Mouse (Mus musculus) lung, embryonic 16.5 days (tissue): ENCODE data around the gene Iqsec1. TPM values are rescaled to one million over a fixed set of nuclear protein-coding genes. Genes with fewer than 3 reads are reported as not detected.

Experiments used
- ATAC-seq: fragments of 200-750 bp; cut with Nextera tagmentation; 2 replicates; pipeline ENCODE4 v1.8.0; 2017; ENCODE audit warnings: low read depth, mild to moderate bottlenecking, moderate library complexity
- H3K27ac ChIP-seq: fragments of 300-500 bp; sonication (generic); 2 replicates; pipeline ENCODE4 v1.5.1; 2014; ENCODE audit warnings: mild to moderate bottlenecking, control low read depth, low read length
- H3K27me3 ChIP-seq: fragments of 300-500 bp; sonication (generic); 2 replicates; pipeline ENCODE4 v1.6.1; 2014; ENCODE audit warnings: low read depth, low read length, mixed read lengths; ENCODE audit not compliant: control insufficient read depth, insufficient read depth
- H3K36me3 ChIP-seq: fragments of 300-500 bp; sonication (generic); 2 replicates; pipeline ENCODE4 v1.6.1; 2014; ENCODE audit warnings: low read length; ENCODE audit not compliant: control insufficient read depth, insufficient read depth
- H3K4me1 ChIP-seq: fragments of 300-500 bp; sonication (generic); replicated peaks from 2 replicates; pipeline ENCODE4 v1.6.1; 2014; ENCODE audit warnings: low read length, mixed read lengths; ENCODE audit not compliant: control insufficient read depth, insufficient read depth
- H3K4me2 ChIP-seq: fragments of 300-500 bp; sonication (generic); 2 replicates; pipeline ENCODE4 v1.6.1; 2014; ENCODE audit warnings: low read depth, low read length, control low read depth
- H3K4me3 ChIP-seq: fragments of 300-500 bp; sonication (generic); 2 replicates; pipeline ENCODE4 v1.5.1; 2014; ENCODE audit warnings: mild to moderate bottlenecking, low read length, control low read depth
- H3K9ac ChIP-seq: fragments of 300-500 bp; sonication (generic); 2 replicates; pipeline ENCODE4 v1.6.1; 2014; ENCODE audit warnings: low read length, control low read depth
- H3K9me3 ChIP-seq: fragments of 300-500 bp; sonication (generic); 2 replicates; pipeline ENCODE4 v1.6.1; 2016; ENCODE audit warnings: low read length; ENCODE audit not compliant: control insufficient read depth
- WGBS: fragments of 180-500 bp; shearing (Covaris S2); extraction: QIAGEN DNeasy Blood & Tissue Kit; methylation state at CpG from one replicate; pipeline ENCODE4 v1.1.7; 2014; 5-methylcytosine and 5-hydroxymethylcytosine counted together
- polyA plus RNA-seq: library from polyadenylated mRNA; unstranded; fragments of >200 nt; fragmentation: Nextera tagmentation; extraction: Ambion mirVana; gene quantifications from 2 replicates; pipeline ENCODE4 v1.2.1, GENCODE M21; 2015

The Iqsec1 gene
- polyA plus RNA-seq, 1 experiment from 2014 or later: 11.7 TPM

GRCm38 (mm10) chr6:90806743-90807142, 181.7 kb downstream of the Iqsec1 start:
- H3K4me2 ChIP-seq: no peak overlapping the region
- H3K27ac ChIP-seq: no peak overlapping the region
- no peaks in the 10 kb centered on the region; the same call in 1 of the 2 replicates for H3K27me3 ChIP-seq
- WGBS: 80% methylated on average over 1 of the region's 1 CpGs
- peaks cover 6% of the 10 kb centered on the region; the same call in 1 of the 2 replicates for H3K4me1 ChIP-seq
- no peaks in the 10 kb centered on the region for H3K36me3 ChIP-seq
- H3K4me3 ChIP-seq: no peak overlapping the region
- H3K9ac ChIP-seq: no peak overlapping the region
- no peak for ATAC-seq
- H3K9me3 ChIP-seq: no peaks in the 10 kb centered on the region

- H3K4me3 ChIP-seq: no peak overlapping the region
- H3K4me2 ChIP-seq: no peak overlapping the region
- H3K9ac ChIP-seq: no peak overlapping the region
- peaks cover 6% of the 10 kb centered on the region; the same call in 1 of the 2 replicates for H3K4me1 ChIP-seq
- no peaks in the 10 kb centered on the region for H3K9me3 ChIP-seq
- 34% methylated on average over 2 of the region's 2 CpGs for WGBS
- no peaks in the 10 kb centered on the region for H3K36me3 ChIP-seq
- no peaks in the 10 kb centered on the region; the same call in 1 of the 2 replicates for H3K27me3 ChIP-seq
- H3K27ac ChIP-seq: no peak overlapping the region
- ATAC-seq: no peak
Observed at GRCm38 (mm10) chr6:90805101-90805500, 183.4 kb downstream of the Iqsec1 start.

- Histone ChIP-seq H3K4me3 (no peak overlapping the region), H3K4me1 (peaks cover 6% of the 10 kb centered on the region; the same call in 1 of the 2 replicates), H3K9me3 (no peaks in the 10 kb centered on the region), H3K36me3 (no peaks in the 10 kb centered on the region), H3K9ac (no peak overlapping the region), H3K27me3 (no peaks in the 10 kb centered on the region), H3K4me2 (no peak overlapping the region), H3K27ac (no peak overlapping the region)
- no peak for ATAC-seq
Observed at GRCm38 (mm10) chr6:90804646-90805045, 183.8 kb downstream of the Iqsec1 start.

GRCm38 (mm10) chr6:90802604-90803003, 185.9 kb downstream of the Iqsec1 start:
- Histone ChIP-seq H3K9ac (no peak overlapping the region), H3K9me3 (no peaks in the 10 kb centered on the region), H3K27ac (peak overlapping the region; percentile 81), H3K36me3 (no peaks in the 10 kb centered on the region), H3K4me1 (0 out of 2 replicates have a peak, but pooled peaks cover 3% of the 10 kb centered on the region), H3K4me2 (no peak overlapping the region), H3K27me3 (no peaks in the 10 kb centered on the region), H3K4me3 (no peak overlapping the region)
- WGBS: 66% methylated on average over 8 of the region's 8 CpGs
- ATAC-seq: peak; percentile 74

- ATAC-seq: peak; percentile 86
- H3K27ac ChIP-seq: peak overlapping the region; percentile 81
Observed at GRCm38 (mm10) chr6:90802058-90802457, 186.4 kb downstream of the Iqsec1 start.

GRCm38 (mm10) chr6:90800825-90801224, 187.7 kb downstream of the Iqsec1 start:
- Histone ChIP-seq H3K27ac (no peak overlapping the region), H3K9me3 (no peaks in the 10 kb centered on the region), H3K4me1 (0 out of 2 replicates have a peak, but pooled peaks cover 3% of the 10 kb centered on the region), H3K27me3 (no peaks in the 10 kb centered on the region), H3K9ac (no peak overlapping the region), H3K36me3 (no peaks in the 10 kb centered on the region), H3K4me2 (no peak overlapping the region), H3K4me3 (no peak overlapping the region)
- 77% methylated on average over 2 of the region's 2 CpGs for WGBS
- ATAC-seq: no peak

More at GRCm38 (mm10) chr6:90802058-90802457, 186.4 kb downstream of the Iqsec1 start:
- Histone ChIP-seq H3K27me3 (no peaks in the 10 kb centered on the region), H3K9ac (no peak overlapping the region), H3K36me3 (no peaks in the 10 kb centered on the region), H3K9me3 (no peaks in the 10 kb centered on the region), H3K4me3 (no peak overlapping the region), H3K4me2 (no peak overlapping the region), H3K4me1 (0 out of 2 replicates have a peak, but pooled peaks cover 3% of the 10 kb centered on the region)
- WGBS: 60% methylated on average over 3 of the region's 3 CpGs

GRCm38 (mm10) chr6:90799116-90799515, 189.4 kb downstream of the Iqsec1 start:
- no peak for ATAC-seq
- Histone ChIP-seq H3K4me1 (no peaks in the 10 kb centered on the region), H3K27ac (no peak overlapping the region), H3K4me2 (no peak overlapping the region), H3K36me3 (no peaks in the 10 kb centered on the region), H3K9ac (no peak overlapping the region), H3K9me3 (no peaks in the 10 kb centered on the region), H3K27me3 (no peaks in the 10 kb centered on the region), H3K4me3 (no peak overlapping the region)
- 81% methylated on average over 1 of the region's 1 CpGs for WGBS

GRCm38 (mm10) chr6:90798201-90798600, 190.3 kb downstream of the Iqsec1 start:
- no peaks in the 10 kb centered on the region for H3K9me3 ChIP-seq
- H3K4me1 ChIP-seq: no peaks in the 10 kb centered on the region
- ATAC-seq: no peak
- no peak overlapping the region for H3K27ac ChIP-seq
- H3K4me2 ChIP-seq: no peak overlapping the region
- no peak overlapping the region for H3K9ac ChIP-seq
- H3K4me3 ChIP-seq: no peak overlapping the region
- H3K36me3 ChIP-seq: no peaks in the 10 kb centered on the region
- H3K27me3 ChIP-seq: no peaks in the 10 kb centered on the region

GRCm38 (mm10) chr6:90796902-90797596, 191.4 kb downstream of the Iqsec1 start:
- 87% methylated on average over 2 of the region's 2 CpGs for WGBS
- Histone ChIP-seq H3K36me3 (no peaks in the 10 kb centered on the region), H3K9me3 (no peaks in the 10 kb centered on the region), H3K4me1 (no peaks in the 10 kb centered on the region), H3K27ac (no peak overlapping the region), H3K4me2 (no peak overlapping the region), H3K4me3 (no peak overlapping the region), H3K9ac (no peak overlapping the region), H3K27me3 (no peaks in the 10 kb centered on the region)
- ATAC-seq: no peak
